Mouse (Mus musculus): ENCODE data around the gene Pxdc1. TPM values are rescaled to one million over a fixed set of nuclear protein-coding genes. Genes with fewer than 3 reads are reported as not detected.

Pxdc1 gene
- polyA plus RNA-seq, 1 experiment from 2014 or later: 11.8 TPM

DNA sequence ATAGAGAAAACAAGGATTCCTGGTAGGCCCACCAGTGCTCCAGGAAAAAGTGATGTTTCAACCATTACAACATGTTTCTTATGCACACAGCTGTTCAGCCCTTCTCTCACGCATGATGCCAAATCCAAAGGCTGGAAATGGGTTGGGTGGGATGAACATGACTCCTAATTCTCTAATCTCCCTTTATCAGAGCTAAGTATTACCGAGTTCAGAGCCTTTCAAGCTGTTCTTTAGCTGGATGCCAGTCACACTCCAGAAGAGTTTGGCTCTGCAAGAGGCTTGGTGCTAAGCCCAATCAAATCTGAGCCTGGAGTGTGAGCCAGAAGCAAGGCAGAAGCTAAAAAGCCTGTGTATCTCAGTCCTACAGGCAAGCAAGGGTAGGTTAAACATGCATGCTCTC, 40.9 kb downstream of the Pxdc1 start:
- 83% methylated on average over 2 of the region's 2 CpGs for WGBS
- H3K4me2 ChIP-seq: no peak overlapping the region
- no peaks in the 10 kb centered on the region for H3K36me3 ChIP-seq
- no peak for ATAC-seq (replicated peaks; ENCODE audit: low FRiP score)
- no peaks in the 10 kb centered on the region for H3K9me3 ChIP-seq (replicated peaks)
- no peaks in the 10 kb centered on the region for H3K27me3 ChIP-seq
- H3K9ac ChIP-seq: no peak overlapping the region
- H3K4me3 ChIP-seq (replicated peaks): no peak overlapping the region
- no peaks in the 10 kb centered on the region for H3K4me1 ChIP-seq
- H3K27ac ChIP-seq: no peak overlapping the region

DNA sequence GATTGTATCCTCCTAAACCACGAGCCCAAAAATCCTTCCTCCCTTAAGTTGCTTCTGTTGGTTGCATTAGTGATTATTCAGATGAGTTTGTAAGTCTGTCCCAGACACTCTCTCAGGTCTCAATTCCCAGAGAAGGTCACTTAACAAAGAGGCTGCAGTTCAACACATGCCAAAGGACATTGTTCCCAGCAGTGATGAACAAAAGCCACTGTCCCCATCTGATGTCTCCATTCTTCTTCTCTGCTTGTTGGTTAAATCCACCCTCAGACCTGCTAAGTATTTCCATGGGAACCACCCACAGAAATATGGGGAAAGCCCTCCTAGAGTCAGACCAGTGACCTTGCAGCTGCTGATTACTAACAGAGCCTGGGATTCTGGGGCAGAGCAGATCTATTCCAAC, 43.6 kb downstream of the Pxdc1 start:
- no peak overlapping the region for H3K4me2 ChIP-seq
- no peak overlapping the region for H3K4me3 ChIP-seq (replicated peaks)
- no peaks in the 10 kb centered on the region for H3K27me3 ChIP-seq
- no peak for ATAC-seq (replicated peaks; ENCODE audit: low FRiP score)
- no peaks in the 10 kb centered on the region for H3K36me3 ChIP-seq
- no peaks in the 10 kb centered on the region for H3K4me1 ChIP-seq
- H3K9me3 ChIP-seq (replicated peaks): no peaks in the 10 kb centered on the region
- WGBS: 81% methylated on average over 1 of the region's 1 CpGs
- no peak overlapping the region for H3K9ac ChIP-seq
- H3K27ac ChIP-seq: no peak overlapping the region

DNA sequence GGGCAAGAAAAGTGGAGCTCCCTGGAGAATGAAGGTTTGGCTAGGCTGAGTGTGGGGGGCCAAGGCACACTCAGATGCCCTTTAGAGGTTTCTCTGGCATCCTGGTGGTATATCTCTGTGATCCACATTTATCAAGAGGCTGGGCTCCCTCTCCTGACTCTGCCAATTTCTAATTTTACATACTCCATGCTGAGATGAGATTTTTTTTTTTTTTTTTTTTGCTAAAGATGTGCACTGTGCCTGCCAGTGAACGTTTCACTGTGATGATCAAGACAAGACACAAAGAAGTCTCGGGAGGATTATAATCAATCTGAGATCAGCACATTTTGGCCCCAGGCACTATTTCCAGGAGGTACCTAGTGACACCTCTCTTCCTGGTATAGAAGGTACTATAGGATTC, 46.2 kb downstream of the Pxdc1 start:
- H3K27ac ChIP-seq: no peak overlapping the region
- 80% methylated on average over 2 of the region's 2 CpGs for WGBS
- ATAC-seq (replicated peaks; ENCODE audit: low FRiP score): no peak
- H3K4me1 ChIP-seq: no peaks in the 10 kb centered on the region
- H3K9ac ChIP-seq: no peak overlapping the region
- H3K4me2 ChIP-seq: no peak overlapping the region
- no peaks in the 10 kb centered on the region for H3K36me3 ChIP-seq
- no peak overlapping the region for H3K4me3 ChIP-seq (replicated peaks)
- no peaks in the 10 kb centered on the region for H3K27me3 ChIP-seq
- H3K9me3 ChIP-seq (replicated peaks): no peaks in the 10 kb centered on the region

DNA sequence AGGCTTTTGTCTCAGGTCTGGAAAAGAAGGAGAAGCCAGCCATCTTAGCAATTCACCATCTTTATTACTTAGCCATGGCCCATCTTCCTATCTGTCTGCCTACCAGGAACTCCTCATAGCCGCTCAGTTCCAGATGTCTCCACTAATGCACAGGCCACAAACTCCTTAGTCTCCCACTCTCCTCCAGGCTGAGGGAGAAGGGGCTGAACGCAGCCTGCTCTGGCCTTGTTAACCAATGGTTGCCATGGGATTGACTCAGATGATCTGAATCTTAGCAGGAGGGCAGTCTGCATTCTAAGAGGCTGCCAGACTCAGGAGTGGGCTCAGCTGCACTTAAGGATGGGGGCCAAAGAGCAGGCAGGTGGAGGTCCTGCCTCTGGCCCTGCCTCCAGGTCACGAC, 47.4 kb downstream of the Pxdc1 start:
- no peak overlapping the region for H3K9ac ChIP-seq
- 75% methylated on average over 3 of the region's 3 CpGs for WGBS
- no peak overlapping the region for H3K4me3 ChIP-seq (replicated peaks)
- no peaks in the 10 kb centered on the region for H3K27me3 ChIP-seq
- no peaks in the 10 kb centered on the region for H3K36me3 ChIP-seq
- H3K4me2 ChIP-seq: no peak overlapping the region
- no peak for ATAC-seq (replicated peaks; ENCODE audit: low FRiP score)
- H3K4me1 ChIP-seq: no peaks in the 10 kb centered on the region
- H3K9me3 ChIP-seq (replicated peaks): no peaks in the 10 kb centered on the region
- no peak overlapping the region for H3K27ac ChIP-seq

DNA sequence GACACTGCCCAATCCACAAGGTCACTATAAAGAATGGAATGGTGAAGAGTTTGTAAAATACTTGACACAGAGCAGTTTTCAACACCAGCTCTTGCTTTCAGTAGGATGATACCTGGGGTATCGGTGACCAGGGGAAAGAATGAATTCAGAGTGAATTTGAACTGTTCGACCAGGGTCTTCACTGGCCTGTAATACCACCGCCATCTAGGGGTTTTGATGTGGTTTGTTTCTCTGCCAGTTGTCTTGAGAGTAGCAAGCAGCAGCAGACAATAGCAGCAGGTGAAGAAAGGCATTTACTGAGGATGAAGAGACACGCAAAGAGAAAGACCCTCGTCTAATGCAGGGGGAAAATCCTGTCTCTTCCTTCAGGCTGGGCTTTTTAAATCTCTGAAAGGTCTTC, 48.1 kb downstream of the Pxdc1 start:
- H3K9me3 ChIP-seq (replicated peaks): no peaks in the 10 kb centered on the region
- WGBS: 69% methylated on average over 5 of the region's 5 CpGs
- H3K27me3 ChIP-seq: no peaks in the 10 kb centered on the region

DNA sequence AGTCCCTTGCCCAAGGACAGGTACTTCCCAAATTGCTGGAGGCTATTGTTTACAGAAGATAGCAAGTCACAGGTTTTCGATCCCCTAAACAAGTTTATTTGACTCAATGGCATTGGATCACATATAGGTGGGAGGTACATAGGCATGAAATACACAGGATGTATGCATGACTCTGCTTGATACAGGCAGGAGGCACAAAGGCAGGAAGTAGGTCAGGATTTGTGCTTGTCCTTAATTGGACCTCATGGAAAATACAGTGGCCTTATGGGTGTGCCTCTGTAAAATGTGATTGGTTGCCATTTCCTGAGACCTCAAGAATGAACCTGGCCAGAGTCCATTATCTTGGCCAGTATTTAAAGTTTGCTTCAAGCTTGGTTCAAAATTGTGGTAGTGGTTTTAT, 48.9 kb downstream of the Pxdc1 start:
- no peaks in the 10 kb centered on the region for H3K9me3 ChIP-seq (replicated peaks)
- H3K27me3 ChIP-seq: no peaks in the 10 kb centered on the region
- ATAC-seq (replicated peaks; ENCODE audit: low FRiP score): no peak
- no peaks in the 10 kb centered on the region for H3K4me1 ChIP-seq
- H3K36me3 ChIP-seq: no peaks in the 10 kb centered on the region
- no peak overlapping the region for H3K9ac ChIP-seq
- no peak overlapping the region for H3K4me3 ChIP-seq (replicated peaks)
- no peak overlapping the region for H3K4me2 ChIP-seq
- no peak overlapping the region for H3K27ac ChIP-seq
- WGBS: 89% methylated on average over 1 of the region's 1 CpGs

More for the DNA sequence above, 48.1 kb downstream of the Pxdc1 start:
- ATAC-seq (replicated peaks; ENCODE audit: low FRiP score): no peak
- no peaks in the 10 kb centered on the region for H3K4me1 ChIP-seq
- H3K27ac ChIP-seq: no peak overlapping the region
- H3K36me3 ChIP-seq: no peaks in the 10 kb centered on the region
- no peak overlapping the region for H3K4me2 ChIP-seq
- H3K4me3 ChIP-seq (replicated peaks): no peak overlapping the region
- H3K9ac ChIP-seq: no peak overlapping the region

DNA sequence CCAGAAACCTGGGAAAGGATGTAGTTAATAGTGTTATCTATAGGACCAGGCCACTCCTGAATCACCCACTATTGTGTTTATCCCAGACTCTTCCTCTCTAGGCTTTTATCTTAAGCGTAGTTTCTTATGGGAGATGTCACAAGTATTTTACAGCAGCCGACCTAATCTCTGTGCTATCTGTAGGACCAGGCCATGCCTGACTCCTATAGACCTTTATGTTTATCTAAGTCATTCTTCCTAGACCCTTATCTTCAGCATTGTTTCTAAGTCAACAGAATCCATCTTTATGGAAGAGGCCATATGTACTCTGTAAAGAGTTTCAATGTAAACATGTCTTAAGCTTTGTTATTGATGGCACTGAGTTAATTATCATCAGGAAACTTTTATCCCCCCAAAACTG, 50.5 kb downstream of the Pxdc1 start:
- Histone ChIP-seq H3K4me2 (no peak overlapping the region), H3K27ac (no peak overlapping the region), H3K36me3 (no peaks in the 10 kb centered on the region), H3K9me3 (replicated peaks) (no peaks in the 10 kb centered on the region), H3K27me3 (no peaks in the 10 kb centered on the region), H3K9ac (no peak overlapping the region), H3K4me1 (no peaks in the 10 kb centered on the region), H3K4me3 (replicated peaks) (no peak overlapping the region)
- 43% methylated on average over 2 of the region's 2 CpGs for WGBS
- ATAC-seq (replicated peaks; ENCODE audit: low FRiP score): no peak

DNA sequence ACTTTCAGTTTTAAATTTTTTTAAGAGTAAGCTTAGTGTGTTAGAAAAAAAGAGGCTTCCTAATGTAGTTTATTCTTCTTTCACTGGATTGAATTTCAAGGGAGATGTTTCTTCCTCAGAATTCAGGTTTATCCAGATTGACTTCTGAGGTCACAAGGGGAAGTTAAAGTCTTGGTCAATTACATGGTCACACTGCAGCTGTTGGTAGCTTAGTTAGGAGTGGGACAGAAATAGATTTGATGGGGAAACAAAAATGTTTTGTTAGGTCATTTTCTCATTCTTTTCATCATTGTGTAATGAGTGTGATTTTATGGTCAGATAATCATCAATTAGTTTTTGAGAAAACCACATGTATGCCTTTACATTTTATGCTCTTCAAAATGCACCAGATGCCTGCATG, 56.5 kb downstream of the Pxdc1 start:
- Histone ChIP-seq H3K36me3 (no peaks in the 10 kb centered on the region), H3K27ac (no peak overlapping the region), H3K4me3 (replicated peaks) (no peak overlapping the region), H3K9ac (no peak overlapping the region), H3K4me2 (no peak overlapping the region), H3K27me3 (no peaks in the 10 kb centered on the region), H3K9me3 (replicated peaks) (no peaks in the 10 kb centered on the region), H3K4me1 (no peaks in the 10 kb centered on the region)
- no peak for ATAC-seq (replicated peaks; ENCODE audit: low FRiP score)

Other genes starting within 250 kb of the Pxdc1 start
- gene Fam50b, start 81.4 kb upstream of the Pxdc1 start, polyA plus RNA-seq (2015; fragmentation: Nextera tagmentation; extraction: Ambion mirVana): not detected in 2 replicates
- gene Prpf4b, start 221.8 kb upstream of the Pxdc1 start, polyA plus RNA-seq (2015; fragmentation: Nextera tagmentation; extraction: Ambion mirVana): 71.8 and 76.7 TPM in 2 replicates